Comparison of ENCODE assay signal across 8 mouse cellular contexts in the genomic region with DNA sequence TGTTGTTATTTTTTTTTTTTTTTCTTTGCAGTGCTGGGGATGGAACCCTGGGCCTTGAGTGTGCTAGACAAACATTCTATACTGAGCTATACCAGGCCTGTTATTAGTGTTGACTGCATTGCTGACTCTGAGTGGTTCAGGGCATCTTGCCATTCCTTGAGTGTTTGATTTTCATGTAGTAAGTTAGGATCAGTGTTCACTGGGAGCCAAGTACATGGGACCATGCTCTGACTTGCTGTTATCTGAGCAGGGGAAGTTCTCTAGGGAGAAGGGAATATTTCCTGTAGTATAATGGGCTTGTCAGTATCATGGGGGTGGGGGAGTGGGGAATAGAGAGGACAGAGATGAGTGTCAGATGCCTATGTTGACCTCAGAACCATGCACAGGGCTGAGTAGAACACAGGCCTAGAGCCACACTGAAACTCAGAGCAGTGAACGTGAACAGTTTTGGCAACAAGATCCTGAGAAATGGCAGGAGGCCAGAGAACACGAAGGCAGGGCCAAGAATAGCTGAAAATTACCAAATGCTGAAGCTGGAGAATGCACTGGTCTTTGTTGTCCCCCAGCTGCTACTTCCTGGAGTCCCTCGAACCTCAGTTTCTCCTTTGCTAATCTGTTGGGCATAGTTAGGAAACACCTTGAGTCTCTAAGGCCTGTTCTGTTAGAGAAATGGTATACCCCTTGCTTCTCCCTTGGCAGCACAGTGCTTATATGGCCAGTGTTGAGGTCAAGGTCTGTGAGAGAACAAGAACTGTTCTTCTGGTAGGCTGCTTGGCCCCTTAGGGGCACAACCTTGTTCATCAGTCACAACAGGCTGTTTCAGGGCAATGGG. TPM values are rescaled to one million over a fixed set of nuclear protein-coding genes. Genes with fewer than 3 reads are reported as not detected.
DNase-seq lines count a peak whose midpoint lies in the region; ATAC-seq lines count a peak whose summit lies in the region.

No protein-coding gene starts in this region.

- WGBS in hindbrain, embryonic 15.5 days = 48% methylated on average over 3 of the region's 3 CpGs
- WGBS in hindbrain, embryonic 10.5 days = 79% methylated on average over 3 of the region's 3 CpGs

- peak overlapping the region; percentile 14; the same call in 1 of the 2 replicates for H3K27ac ChIP-seq in hindbrain, embryonic 15.5 days (replicated peaks)
- no peak overlapping the region for H3K27ac ChIP-seq in hindbrain, embryonic 10.5 days

- no peak for DNase-seq in hindbrain, embryonic 10.5 days (ENCODE audit: low spot score)
- DNase-seq in cerebellum, adult 11-12 months = peak; percentile 86
- DNase-seq in gastrocnemius, adult 8-10 months (ENCODE audit: low spot score in 2 of 2) = peak; percentile 70 to 81
- DNase-seq in kidney, adult 11 months = peak; percentile 90
- peak; percentile 79 to 80 for DNase-seq in left cerebral cortex, postnatal 14 days (ENCODE audit: low spot score in 2 of 2)
- DNase-seq in ovary, postnatal 14 days (ENCODE audit: low spot score) = peak; percentile 80
- no peak for DNase-seq in yolk sac, embryonic 10.5 days (ENCODE audit: low spot score)

- H3K9me3 ChIP-seq in hindbrain, embryonic 15.5 days = no peaks in the 10 kb centered on the region
- no peaks in the 10 kb centered on the region for H3K9me3 ChIP-seq in hindbrain, embryonic 10.5 days

- H3K9ac ChIP-seq in hindbrain, embryonic 15.5 days = no peak overlapping the region

- H3K4me1 ChIP-seq in hindbrain, embryonic 15.5 days (replicated peaks) = peaks cover 23% of the 10 kb centered on the region
- H3K4me1 ChIP-seq in hindbrain, embryonic 10.5 days (replicated peaks) = peaks cover 12% of the 10 kb centered on the region

- peaks cover 16% of the 10 kb centered on the region; the same call in 1 of the 2 replicates for H3K36me3 ChIP-seq in hindbrain, embryonic 15.5 days
- H3K36me3 ChIP-seq in hindbrain, embryonic 10.5 days = peaks cover 37% of the 10 kb centered on the region

- ATAC-seq in hindbrain, embryonic 15.5 days (ENCODE audit: low FRiP score, low read depth) = peak; percentile 61; the same call in 1 of the 2 replicates

- intact Hi-C loops in left cerebral cortex, postnatal 14 days (cut with DNase I) = no loop called here

- no peak overlapping the region for H3K4me3 ChIP-seq in hindbrain, embryonic 15.5 days
- no peak overlapping the region for H3K4me3 ChIP-seq in hindbrain, embryonic 10.5 days

- no peak overlapping the region for H3K4me2 ChIP-seq in hindbrain, embryonic 15.5 days

- no peaks in the 10 kb centered on the region for H3K27me3 ChIP-seq in hindbrain, embryonic 15.5 days
- no peaks in the 10 kb centered on the region for H3K27me3 ChIP-seq in hindbrain, embryonic 10.5 days (ENCODE audit: insufficient read depth, poor library complexity, severe bottlenecking)

RNA-seq across cellular contexts. Expression of a gene that starts 26.6 kb away (rescaled TPM):
- polyA plus RNA-seq in hindbrain, embryonic 15.5 days (2015; fragmentation: Nextera tagmentation; extraction: Ambion mirVana) = 44.0 and 47.6 TPM in 2 replicates
- polyA plus RNA-seq in hindbrain, embryonic 10.5 days (2016; fragmentation: Nextera tagmentation; extraction: Ambion mirVana) = 32.6 and 33.6 TPM in 2 replicates
- total RNA-seq in gastrocnemius, adult 8-10 months (2022) = 10 to 100 TPM; 23.4 to 30.2 (median 28.0) TPM
- 100 to 1,000 TPM; 128 to 140 TPM for total RNA-seq in left cerebral cortex, postnatal 14 days (2021)

Comparison
In these comparisons a context has a peak if more than half of its experiments do, and no peak if none do; other contexts are left out.
1. DNase-seq: peak in cerebellum, adult 11-12 months (single experiment), gastrocnemius, adult 8-10 months (2 of 2), kidney, adult 11 months (single experiment), left cerebral cortex, postnatal 14 days (2 of 2) and ovary, postnatal 14 days (single experiment); none in hindbrain, embryonic 10.5 days (single experiment) and yolk sac, embryonic 10.5 days (single experiment).
2. RNA of a gene that starts 26.6 kb away (total RNA-seq): 128 to 140 TPM in left cerebral cortex, postnatal 14 days; 23.4 to 30.2 TPM in gastrocnemius, adult 8-10 months; every median in the first group is over 4 times any median in the second.